Mouse (Mus musculus) neural tube, embryonic 14.5 days (tissue): ENCODE measurements around the gene Etv6. TPM values are rescaled to one million over a fixed set of nuclear protein-coding genes. Genes with fewer than 3 reads are reported as not detected.
A peak's percentile ranks its signal among the peaks of the same experiment; 100 is the strongest.

Source experiments
- ATAC-seq: fragments of 200-750 bp; cut with Nextera tagmentation; 2 replicates; pipeline ENCODE4 v1.8.0; 2017; ENCODE audit warnings: low read depth, mild to moderate bottlenecking, moderate TSS enrichment, moderate library complexity
- H3K27ac ChIP-seq: fragments of 300-500 bp; sonication (generic); 2 replicates; pipeline ENCODE4 v1.5.1; 2014; ENCODE audit warnings: low read depth, mild to moderate bottlenecking, control low read depth, low read length, moderate library complexity, mixed read lengths
- H3K27me3 ChIP-seq: fragments of 300-500 bp; sonication (generic); 2 replicates; pipeline ENCODE4 v1.6.1; 2014; ENCODE audit warnings: low read length; ENCODE audit not compliant: control insufficient read depth, insufficient read depth
- H3K36me3 ChIP-seq: fragments of 300-500 bp; sonication (generic); 2 replicates; pipeline ENCODE4 v1.6.1; 2014; ENCODE audit warnings: low read length, mixed read lengths; ENCODE audit not compliant: control insufficient read depth, insufficient read depth
- H3K4me1 ChIP-seq: fragments of 300-500 bp; sonication (generic); 2 replicates; pipeline ENCODE4 v1.6.1; 2014; ENCODE audit warnings: low read length; ENCODE audit not compliant: control insufficient read depth, insufficient read depth
- H3K4me2 ChIP-seq: fragments of 300-500 bp; sonication (generic); 2 replicates; pipeline ENCODE4 v1.6.1; 2014; ENCODE audit warnings: mild to moderate bottlenecking, low read depth, low read length, control low read depth
- H3K4me3 ChIP-seq: fragments of 300-500 bp; sonication (generic); 2 replicates; pipeline ENCODE4 v1.5.1; 2014; ENCODE audit warnings: low read depth, low read length, control low read depth, mixed read lengths
- H3K9ac ChIP-seq: fragments of 300-500 bp; sonication (generic); replicated peaks from 2 replicates; pipeline ENCODE4 v1.6.1; 2014; ENCODE audit warnings: low read depth, mild to moderate bottlenecking, control low read depth, low read length, mixed read lengths
- H3K9me3 ChIP-seq: fragments of 300-500 bp; sonication (generic); 2 replicates; pipeline ENCODE4 v1.6.1; 2016; ENCODE audit warnings: low read length; ENCODE audit not compliant: control insufficient read depth
- WGBS: fragments of 180-500 bp; shearing (Covaris S2); extraction: QIAGEN DNeasy Blood & Tissue Kit; methylation state at CpG from one replicate; pipeline ENCODE4 v1.1.7; 2014; 5-methylcytosine and 5-hydroxymethylcytosine counted together
- polyA plus RNA-seq: library from polyadenylated mRNA; unstranded; fragments of >200 nt; fragmentation: Nextera tagmentation; extraction: Ambion mirVana; gene quantifications from 2 replicates; pipeline ENCODE4 v1.2.1, GENCODE M21; 2014

The Etv6 gene
- polyA plus RNA-seq, 1 experiment from 2014 or later: 5.8 TPM

- H3K4me3 ChIP-seq: no peak overlapping the region
- no peaks in the 10 kb centered on the region for H3K27me3 ChIP-seq
- H3K36me3 ChIP-seq: no peaks in the 10 kb centered on the region
- H3K9ac ChIP-seq: no peak overlapping the region
- H3K9me3 ChIP-seq: no peaks in the 10 kb centered on the region
- ATAC-seq: no peak
- no peaks in the 10 kb centered on the region for H3K4me1 ChIP-seq
- WGBS: 78% methylated on average over 17 of the region's 17 CpGs
- no peak overlapping the region for H3K4me2 ChIP-seq
- no peak overlapping the region for H3K27ac ChIP-seq
Observed at GRCm38 (mm10) chr6:134182301-134182948, 146.9 kb downstream of the Etv6 start.

GRCm38 (mm10) chr6:134183592-134184342, 148.3 kb downstream of the Etv6 start:
- no peak overlapping the region for H3K9ac ChIP-seq
- ATAC-seq: no peak
- no peaks in the 10 kb centered on the region for H3K27me3 ChIP-seq
- peaks cover under 1% of the 10 kb centered on the region; the same call in 1 of the 2 replicates for H3K4me1 ChIP-seq
- no peak overlapping the region for H3K4me3 ChIP-seq
- H3K27ac ChIP-seq: no peak overlapping the region
- H3K9me3 ChIP-seq: no peaks in the 10 kb centered on the region
- WGBS: 92% methylated on average over 11 of the region's 11 CpGs
- no peak overlapping the region for H3K4me2 ChIP-seq
- H3K36me3 ChIP-seq: no peaks in the 10 kb centered on the region

GRCm38 (mm10) chr6:134186286-134186903, 150.9 kb downstream of the Etv6 start:
- no peak overlapping the region for H3K4me3 ChIP-seq
- no peak overlapping the region for H3K9ac ChIP-seq
- H3K4me1 ChIP-seq: peaks cover 18% of the 10 kb centered on the region
- H3K27ac ChIP-seq: no peak overlapping the region
- H3K36me3 ChIP-seq: no peaks in the 10 kb centered on the region
- no peaks in the 10 kb centered on the region for H3K9me3 ChIP-seq
- no peaks in the 10 kb centered on the region for H3K27me3 ChIP-seq
- no peak for ATAC-seq
- H3K4me2 ChIP-seq: no peak overlapping the region
- WGBS: 46% methylated on average over 6 of the region's 6 CpGs

- no peak overlapping the region for H3K9ac ChIP-seq
- WGBS: 37% methylated on average over 3 of the region's 3 CpGs
- no peak for ATAC-seq
- no peak overlapping the region for H3K4me2 ChIP-seq
- H3K4me3 ChIP-seq: no peak overlapping the region
- no peaks in the 10 kb centered on the region for H3K36me3 ChIP-seq
- no peaks in the 10 kb centered on the region for H3K9me3 ChIP-seq
- no peaks in the 10 kb centered on the region for H3K27me3 ChIP-seq
- peaks cover 18% of the 10 kb centered on the region for H3K4me1 ChIP-seq
- H3K27ac ChIP-seq: no peak overlapping the region
Observed at GRCm38 (mm10) chr6:134188719-134189118, 153.2 kb downstream of the Etv6 start.

GRCm38 (mm10) chr6:134189174-134189573, 153.7 kb downstream of the Etv6 start:
- H3K4me1 ChIP-seq: peaks cover 18% of the 10 kb centered on the region
- peak; percentile 7; the same call in 1 of the 2 replicates for ATAC-seq
- no peaks in the 10 kb centered on the region for H3K9me3 ChIP-seq
- H3K27ac ChIP-seq: no peak overlapping the region
- no peak overlapping the region for H3K4me3 ChIP-seq
- H3K4me2 ChIP-seq: no peak overlapping the region
- H3K27me3 ChIP-seq: no peaks in the 10 kb centered on the region
- 47% methylated on average over 5 of the region's 5 CpGs for WGBS
- no peak overlapping the region for H3K9ac ChIP-seq
- H3K36me3 ChIP-seq: no peaks in the 10 kb centered on the region

- WGBS: 40% methylated on average over 7 of the region's 7 CpGs
- Histone ChIP-seq H3K9ac (no peak overlapping the region), H3K4me1 (peaks cover 18% of the 10 kb centered on the region), H3K9me3 (no peaks in the 10 kb centered on the region), H3K27ac (no peak overlapping the region), H3K27me3 (no peaks in the 10 kb centered on the region), H3K4me2 (no peak overlapping the region), H3K4me3 (no peak overlapping the region), H3K36me3 (no peaks in the 10 kb centered on the region)
- peak; percentile 42; the same call in 1 of the 2 replicates for ATAC-seq
Observed at GRCm38 (mm10) chr6:134189575-134190132, 154.2 kb downstream of the Etv6 start.

GRCm38 (mm10) chr6:134190597-134191278, 155.2 kb downstream of the Etv6 start:
- Histone ChIP-seq H3K9me3 (no peaks in the 10 kb centered on the region), H3K4me3 (no peak overlapping the region), H3K4me2 (no peak overlapping the region), H3K27ac (no peak overlapping the region), H3K27me3 (no peaks in the 10 kb centered on the region), H3K36me3 (no peaks in the 10 kb centered on the region), H3K4me1 (peaks cover 18% of the 10 kb centered on the region), H3K9ac (no peak overlapping the region)
- no peak for ATAC-seq
- WGBS: 49% methylated on average over 7 of the region's 7 CpGs

GRCm38 (mm10) chr6:134192710-134193109, 157.2 kb downstream of the Etv6 start:
- Histone ChIP-seq H3K4me2 (no peak overlapping the region), H3K4me1 (peaks cover 18% of the 10 kb centered on the region), H3K36me3 (no peaks in the 10 kb centered on the region), H3K4me3 (no peak overlapping the region), H3K27ac (no peak overlapping the region), H3K9ac (no peak overlapping the region), H3K9me3 (no peaks in the 10 kb centered on the region), H3K27me3 (no peaks in the 10 kb centered on the region)
- ATAC-seq: no peak
